9 mouse cellular contexts compared by ENCODE assay signal in genomic region chr16:5222140-5222539, GRCm38 (mm10). TPM values are rescaled to one million over a fixed set of nuclear protein-coding genes. Genes with fewer than 3 reads are reported as not detected.
DNase-seq lines count a peak whose midpoint lies in the region; ATAC-seq lines count a peak whose summit lies in the region.
"Had no signal": no experiment of that assay in that cellular context is flagged by ENCODE, and none has a peak within 500 bp of the region (broad histone marks: within the 10 kb centered on the region; RNA-seq: fewer than 3 reads in every experiment).

Gene AU021092 (minus strand): TSS chr16:5222299.

- no peaks in the 10 kb centered on the region for H3K9me3 ChIP-seq in heart, embryonic 11.5 days (replicated peaks; ENCODE audit: control insufficient read depth, low read length)
- H3K9me3 ChIP-seq: megakaryocyte, embryonic 14.5 days had no signal

- WGBS in heart, embryonic 11.5 days (ENCODE audit: insufficient replicate concordance): 60% methylated on average over 6 of the region's 6 CpGs

- no peak within 1 kb of the TSS for H3K4me3 ChIP-seq in heart, embryonic 11.5 days (ENCODE audit: low read depth, low read length)
- H3K4me3 ChIP-seq: megakaryocyte, embryonic 14.5 days had no signal

- H3K27me3 ChIP-seq in heart, embryonic 11.5 days (ENCODE audit: control insufficient read depth, insufficient read depth, low read length): no peaks in the 10 kb centered on the region

- H3K27ac ChIP-seq in heart, embryonic 11.5 days (ENCODE audit: low read depth, low read length): no peak within 1 kb of the TSS

- H3K4me1 ChIP-seq in heart, embryonic 11.5 days (ENCODE audit: control insufficient read depth, insufficient read depth, low read length): peaks cover 2% of the 10 kb centered on the region; the same call in 1 of the 2 replicates

- H3K36me3 ChIP-seq in heart, embryonic 11.5 days (ENCODE audit: control insufficient read depth, insufficient read depth, low read length): no peaks in the 10 kb centered on the region

- no peak within 1 kb of the TSS for H3K9ac ChIP-seq in heart, embryonic 11.5 days (ENCODE audit: low read depth, low read length)

- no peak within 1 kb of the TSS for H3K4me2 ChIP-seq in heart, embryonic 11.5 days

- peak; percentile 50 to 68 for DNase-seq in heart, adult 18-20 months
- DNase-seq in 3T3-L1 (ENCODE audit: low read depth, low spot score): peak; percentile 37
- DNase-seq in heart, adult 8-10 months (ENCODE audit: low spot score): peak; percentile 46
- DNase-seq in kidney, postnatal 36 days: peak; percentile 64 to 66
- DNase-seq in right cerebral cortex, postnatal 14 days: no peak
- DNase-seq in gastrocnemius, postnatal 36 days: no peak

- intact Hi-C loops in gastrocnemius, postnatal 36 days (cut with DNase I): no loop called here

- ATAC-seq in heart, embryonic 11.5 days (replicated peaks; ENCODE audit: insufficient number of reproducible peaks, low FRiP score, low TSS enrichment): no peak
- no peak for ATAC-seq in erythroblast, adult 5-6 weeks (replicated peaks; ENCODE audit: low FRiP score, poor library complexity, severe bottlenecking)

RNA-seq across cellular contexts. Expression of gene AU021092, which starts in this region (rescaled TPM):
- total RNA-seq in heart, adult 18-20 months (2021): 10 to 100 TPM; 14.3 to 19.3 TPM
- 0.83 and 1.4 TPM in 2 replicates for polyA plus RNA-seq in heart, embryonic 11.5 days (2014; fragmentation: Nextera tagmentation; extraction: Ambion mirVana)
- 10 to 100 TPM; 18.1 to 22.8 (median 20.4) TPM for total RNA-seq in heart, adult 8-10 months (2022)
- not detected in 2 replicates for total RNA-seq in erythroblast, adult 5-6 weeks (2015; ENCODE audit: low replicate concordance)
- total RNA-seq in erythroblast, adult 5-6 weeks (2017; ENCODE audit: low replicate concordance): not detected in 2 replicates
- 1 to 10 TPM; 3.7 to 4.5 TPM for total RNA-seq in gastrocnemius, postnatal 36 days (2021)

Comparison
In these comparisons a context has a peak if more than half of its experiments do, and no peak if none do; other contexts are left out.
1. RNA of gene AU021092 (total RNA-seq): 18.1 to 22.8 TPM in heart, adult 8-10 months, 14.3 to 19.3 TPM in heart, adult 18-20 months and 3.7 to 4.5 TPM in gastrocnemius, postnatal 36 days; not detected in erythroblast, adult 5-6 weeks; every median in the first group is over 4 times any median in the second.
2. DNase-seq: peak in heart, adult 18-20 months (2 of 2), 3T3-L1 (single experiment), heart, adult 8-10 months (single experiment) and kidney, postnatal 36 days (2 of 2); none in right cerebral cortex, postnatal 14 days (single experiment) and gastrocnemius, postnatal 36 days (0 of 2).